Mouse (Mus musculus): ENCODE data around the gene Dusp7. TPM values are rescaled to one million over a fixed set of nuclear protein-coding genes. Genes with fewer than 3 reads are reported as not detected.
A peak's percentile ranks its signal among the peaks of the same experiment; 100 is the strongest.

Dusp7 gene
- polyA plus RNA-seq (2014; fragmentation: Nextera tagmentation; extraction: Ambion mirVana), result 16.4 and 19.8 TPM in 2 replicates

- Histone ChIP-seq H3K9me3 (ENCODE audit: control insufficient read depth, low read length) (no peaks in the 10 kb centered on the region), H3K4me3 (ENCODE audit: control insufficient read depth in 1 of 2, insufficient read depth in 1 of 2, low read depth in 1 of 2, low read length in 2 of 2) (peak within 1 kb of the TSS; percentile 73 to 89), H3K27me3 (ENCODE audit: control insufficient read depth, insufficient read depth, low read length) (no peaks in the 10 kb centered on the region), H3K36me3 (ENCODE audit: control insufficient read depth, insufficient read depth, low read length) (peaks cover 24% of the 10 kb centered on the region), H3K4me1 (ENCODE audit: control insufficient read depth in 2 of 2, insufficient read depth in 2 of 2, low read length in 2 of 2) (peaks cover 25 to 30% of the 10 kb centered on the region in 2 experiments), H3K4me2 (ENCODE audit: low read length) (peak within 1 kb of the TSS; percentile 85), H3K27ac (replicated peaks in 1 of 2; ENCODE audit: control insufficient read depth in 1 of 2, insufficient read depth in 1 of 2, low read depth in 2 of 2, low read length in 2 of 2) (peak within 1 kb of the TSS; percentile 93 to 96), H3K9ac (ENCODE audit: low read length) (peak within 1 kb of the TSS; percentile 96)
- under 1% methylated on average over 39 of the region's 57 CpGs for WGBS
- ATAC-seq (ENCODE audit: insufficient number of reproducible peaks, insufficient read depth, low FRiP score, low read depth), result peak; percentile 70
Measured at GRCm38 (mm10) chr9:106368112-106368717, at the start of gene Dusp7. Gene Dusp7, plus strand, starts transcription at chr9:106368632.

DNA sequence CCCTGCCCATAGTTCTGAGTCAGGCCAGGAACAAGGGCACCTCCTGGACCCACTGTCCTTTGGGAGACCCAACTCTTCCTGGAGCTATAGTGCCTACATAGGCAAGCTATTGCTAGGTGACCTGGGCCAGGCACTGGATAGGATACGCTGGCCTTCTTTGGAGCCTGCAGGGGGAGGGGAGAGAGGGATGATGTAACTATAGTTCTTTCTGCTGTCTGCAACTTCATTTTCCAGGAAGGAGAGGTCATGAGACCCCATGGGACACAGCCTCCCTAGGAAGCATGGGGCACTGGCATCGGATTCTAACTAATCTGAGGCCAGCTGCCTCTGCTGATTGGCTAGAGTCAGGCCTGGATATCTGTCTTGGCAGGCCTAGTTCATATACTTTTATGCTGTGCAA lies 49.3 kb upstream of the Dusp7 start:
- Histone ChIP-seq H3K9ac (ENCODE audit: low read length) (no peak overlapping the region), H3K36me3 (ENCODE audit: control insufficient read depth, insufficient read depth, low read length) (no peaks in the 10 kb centered on the region), H3K27ac (replicated peaks in 1 of 2; ENCODE audit: control insufficient read depth in 1 of 2, insufficient read depth in 1 of 2, low read depth in 2 of 2, low read length in 2 of 2) (peak overlapping the region; percentile 48 to 66), H3K4me3 (ENCODE audit: control insufficient read depth in 1 of 2, insufficient read depth in 1 of 2, low read depth in 1 of 2, low read length in 2 of 2) (no peak overlapping the region), H3K4me1 (ENCODE audit: control insufficient read depth in 2 of 2, insufficient read depth in 2 of 2, low read length in 2 of 2) (peaks cover 22 to 33% of the 10 kb centered on the region in 2 experiments), H3K4me2 (ENCODE audit: low read length) (no peak overlapping the region), H3K27me3 (ENCODE audit: control insufficient read depth, insufficient read depth, low read length) (no peaks in the 10 kb centered on the region), H3K9me3 (ENCODE audit: control insufficient read depth, low read length) (no peaks in the 10 kb centered on the region)
- 16% methylated on average over 2 of the region's 2 CpGs for WGBS
- peak; percentile 27; the same call in 1 of the 2 replicates for ATAC-seq (ENCODE audit: insufficient number of reproducible peaks, insufficient read depth, low FRiP score, low read depth)

GRCm38 (mm10) chr9:106322497-106322896 lies 45.9 kb upstream of the Dusp7 start:
- no peak overlapping the region for H3K27ac ChIP-seq (replicated peaks in 1 of 2; ENCODE audit: control insufficient read depth in 1 of 2, insufficient read depth in 1 of 2, low read depth in 2 of 2, low read length in 2 of 2)
- no peak overlapping the region for H3K4me3 ChIP-seq (ENCODE audit: control insufficient read depth in 1 of 2, insufficient read depth in 1 of 2, low read depth in 1 of 2, low read length in 2 of 2)
- no peak overlapping the region for H3K9ac ChIP-seq (ENCODE audit: low read length)
- ATAC-seq (ENCODE audit: insufficient number of reproducible peaks, insufficient read depth, low FRiP score, low read depth), result no peak
- no peaks in the 10 kb centered on the region for H3K9me3 ChIP-seq (ENCODE audit: control insufficient read depth, low read length)
- WGBS, result 89% methylated on average over 3 of the region's 3 CpGs
- H3K4me2 ChIP-seq (ENCODE audit: low read length), result no peak overlapping the region
- no peaks in the 10 kb centered on the region for H3K27me3 ChIP-seq (ENCODE audit: control insufficient read depth, insufficient read depth, low read length)
- H3K4me1 ChIP-seq (ENCODE audit: control insufficient read depth in 2 of 2, insufficient read depth in 2 of 2, low read length in 2 of 2), result peaks cover 21 to 36% of the 10 kb centered on the region in 2 experiments
- H3K36me3 ChIP-seq (ENCODE audit: control insufficient read depth, insufficient read depth, low read length), result no peaks in the 10 kb centered on the region

DNA sequence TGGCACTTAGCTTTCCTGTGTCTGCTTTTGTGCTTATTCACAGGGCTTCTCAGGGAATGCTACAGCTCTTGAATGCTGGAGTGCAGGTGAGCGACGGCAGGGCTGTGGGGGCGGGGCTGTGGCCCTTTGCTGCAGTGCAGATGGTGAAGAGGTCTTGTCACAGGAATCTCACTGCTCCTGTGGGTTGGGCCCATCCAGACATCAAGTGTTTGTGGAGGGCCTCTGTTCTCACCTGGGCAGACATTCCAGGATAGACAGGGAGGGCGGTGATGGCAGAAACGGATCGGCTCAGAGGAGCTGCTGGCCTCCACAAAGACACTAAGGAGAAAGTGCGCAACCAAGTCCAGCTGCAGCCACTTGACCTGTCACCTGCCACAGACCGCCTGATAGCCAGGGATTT lies 42.2 kb upstream of the Dusp7 start:
- no peak overlapping the region for H3K9ac ChIP-seq (ENCODE audit: low read length)
- no peaks in the 10 kb centered on the region for H3K9me3 ChIP-seq (ENCODE audit: control insufficient read depth, low read length)
- no peaks in the 10 kb centered on the region for H3K27me3 ChIP-seq (ENCODE audit: control insufficient read depth, insufficient read depth, low read length)
- H3K36me3 ChIP-seq (ENCODE audit: control insufficient read depth, insufficient read depth, low read length), result no peaks in the 10 kb centered on the region; the same call in 1 of the 2 replicates
- peaks cover 4 to 12% of the 10 kb centered on the region in 2 experiments; a peak in 3 of 4 replicates for H3K4me1 ChIP-seq (ENCODE audit: control insufficient read depth in 2 of 2, insufficient read depth in 2 of 2, low read length in 2 of 2)
- 55% methylated on average over 8 of the region's 8 CpGs for WGBS
- no peak overlapping the region for H3K4me3 ChIP-seq (ENCODE audit: control insufficient read depth in 1 of 2, insufficient read depth in 1 of 2, low read depth in 1 of 2, low read length in 2 of 2)
- H3K4me2 ChIP-seq (ENCODE audit: low read length), result no peak overlapping the region
- ATAC-seq (ENCODE audit: insufficient number of reproducible peaks, insufficient read depth, low FRiP score, low read depth), result no peak
- no peak overlapping the region for H3K27ac ChIP-seq (replicated peaks in 1 of 2; ENCODE audit: control insufficient read depth in 1 of 2, insufficient read depth in 1 of 2, low read depth in 2 of 2, low read length in 2 of 2)

GRCm38 (mm10) chr9:106327125-106327809 lies 41.2 kb upstream of the Dusp7 start:
- Histone ChIP-seq H3K27ac (replicated peaks in 1 of 2; ENCODE audit: control insufficient read depth in 1 of 2, insufficient read depth in 1 of 2, low read depth in 2 of 2, low read length in 2 of 2) (no peak overlapping the region), H3K4me3 (ENCODE audit: control insufficient read depth in 1 of 2, insufficient read depth in 1 of 2, low read depth in 1 of 2, low read length in 2 of 2) (no peak overlapping the region), H3K9me3 (ENCODE audit: control insufficient read depth, low read length) (no peaks in the 10 kb centered on the region), H3K27me3 (ENCODE audit: control insufficient read depth, insufficient read depth, low read length) (no peaks in the 10 kb centered on the region), H3K4me1 (ENCODE audit: control insufficient read depth in 2 of 2, insufficient read depth in 2 of 2, low read length in 2 of 2) (peaks cover 4 to 12% of the 10 kb centered on the region in 2 experiments; a peak in 3 of 4 replicates), H3K36me3 (ENCODE audit: control insufficient read depth, insufficient read depth, low read length) (no peaks in the 10 kb centered on the region; the same call in 1 of the 2 replicates), H3K9ac (ENCODE audit: low read length) (no peak overlapping the region), H3K4me2 (ENCODE audit: low read length) (no peak overlapping the region)
- ATAC-seq (ENCODE audit: insufficient number of reproducible peaks, insufficient read depth, low FRiP score, low read depth), result no peak
- 79% methylated on average over 8 of the region's 8 CpGs for WGBS

DNA sequence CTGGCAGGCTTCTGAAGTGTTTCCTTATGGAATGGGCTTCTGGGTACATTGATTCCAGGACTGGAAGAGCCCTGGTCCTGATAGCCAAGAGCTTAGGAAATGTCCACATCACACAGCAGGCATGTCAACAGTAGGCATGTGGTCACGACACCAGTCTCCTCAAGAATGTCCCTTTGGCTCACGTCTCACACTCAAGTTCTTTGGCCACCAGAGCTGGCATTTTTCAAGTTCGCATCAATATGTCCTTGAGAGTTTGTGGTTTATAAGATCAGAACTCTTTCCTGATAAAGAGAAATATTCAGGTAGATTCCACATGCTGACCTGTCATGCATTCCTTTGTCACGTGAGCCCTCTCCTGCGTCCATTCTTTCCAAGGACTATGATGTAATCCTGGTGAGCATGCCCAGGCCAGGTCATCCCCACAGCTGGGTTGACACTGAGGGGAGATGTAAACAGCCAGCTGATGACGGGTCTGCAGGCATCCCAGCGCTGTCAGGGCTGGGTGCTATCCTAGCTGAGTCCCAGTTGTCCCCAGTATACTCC lies 40.3 kb upstream of the Dusp7 start:
- peaks cover 4 to 12% of the 10 kb centered on the region in 2 experiments; a peak in 3 of 4 replicates for H3K4me1 ChIP-seq (ENCODE audit: control insufficient read depth in 2 of 2, insufficient read depth in 2 of 2, low read length in 2 of 2)
- no peak overlapping the region for H3K27ac ChIP-seq (replicated peaks in 1 of 2; ENCODE audit: control insufficient read depth in 1 of 2, insufficient read depth in 1 of 2, low read depth in 2 of 2, low read length in 2 of 2)
- H3K9ac ChIP-seq (ENCODE audit: low read length), result no peak overlapping the region
- WGBS, result 55% methylated on average over 7 of the region's 7 CpGs
- no peak for ATAC-seq (ENCODE audit: insufficient number of reproducible peaks, insufficient read depth, low FRiP score, low read depth)
- no peak overlapping the region for H3K4me3 ChIP-seq (ENCODE audit: control insufficient read depth in 1 of 2, insufficient read depth in 1 of 2, low read depth in 1 of 2, low read length in 2 of 2)
- no peak overlapping the region for H3K4me2 ChIP-seq (ENCODE audit: low read length)
- no peaks in the 10 kb centered on the region for H3K27me3 ChIP-seq (ENCODE audit: control insufficient read depth, insufficient read depth, low read length)
- no peaks in the 10 kb centered on the region; the same call in 1 of the 2 replicates for H3K36me3 ChIP-seq (ENCODE audit: control insufficient read depth, insufficient read depth, low read length)
- H3K9me3 ChIP-seq (ENCODE audit: control insufficient read depth, low read length), result no peaks in the 10 kb centered on the region

GRCm38 (mm10) chr9:106328772-106329511 lies 39.5 kb upstream of the Dusp7 start:
- 76% methylated on average over 5 of the region's 5 CpGs for WGBS
- ATAC-seq (ENCODE audit: insufficient number of reproducible peaks, insufficient read depth, low FRiP score, low read depth), result no peak
- no peaks in the 10 kb centered on the region; the same call in 1 of the 2 replicates for H3K36me3 ChIP-seq (ENCODE audit: control insufficient read depth, insufficient read depth, low read length)
- H3K9ac ChIP-seq (ENCODE audit: low read length), result no peak overlapping the region
- peaks cover 4 to 12% of the 10 kb centered on the region in 2 experiments; a peak in 3 of 4 replicates for H3K4me1 ChIP-seq (ENCODE audit: control insufficient read depth in 2 of 2, insufficient read depth in 2 of 2, low read length in 2 of 2)
- H3K27ac ChIP-seq (replicated peaks in 1 of 2; ENCODE audit: control insufficient read depth in 1 of 2, insufficient read depth in 1 of 2, low read depth in 2 of 2, low read length in 2 of 2), result no peak overlapping the region
- no peak overlapping the region for H3K4me2 ChIP-seq (ENCODE audit: low read length)
- H3K27me3 ChIP-seq (ENCODE audit: control insufficient read depth, insufficient read depth, low read length), result no peaks in the 10 kb centered on the region
- H3K4me3 ChIP-seq (ENCODE audit: control insufficient read depth in 1 of 2, insufficient read depth in 1 of 2, low read depth in 1 of 2, low read length in 2 of 2), result no peak overlapping the region
- H3K9me3 ChIP-seq (ENCODE audit: control insufficient read depth, low read length), result no peaks in the 10 kb centered on the region

Data from heart, embryonic 14.5 days (tissue).